Comparison of ENCODE assay signal across 8 mouse cellular contexts in the genomic region with DNA sequence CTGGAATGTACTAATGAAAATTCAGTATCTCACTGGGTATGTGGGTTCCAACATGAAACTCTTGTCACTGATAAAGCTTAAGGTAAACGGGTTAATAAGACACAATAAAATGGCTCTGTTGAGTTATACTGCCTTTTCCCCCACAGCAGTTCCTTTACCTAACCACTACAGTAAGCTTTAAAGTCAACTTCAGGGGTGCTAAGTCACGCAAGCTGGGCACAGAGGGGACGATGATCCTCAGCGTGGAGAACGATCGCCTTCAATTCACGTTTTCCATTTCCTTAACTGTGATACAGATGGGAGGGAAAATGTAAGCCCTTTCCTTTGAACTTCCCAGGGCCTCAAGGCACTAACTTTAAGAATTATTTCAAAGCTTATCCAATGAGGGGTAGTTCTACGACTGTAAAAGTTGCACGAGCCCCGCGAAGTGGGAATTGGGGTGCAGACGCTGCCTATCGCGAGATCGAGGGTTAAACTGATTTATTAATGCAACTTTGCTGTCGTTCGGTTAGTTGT. TPM values are rescaled to one million over a fixed set of nuclear protein-coding genes. Genes with fewer than 3 reads are reported as not detected.
A peak's percentile ranks its signal among the peaks of the same experiment; 100 is the strongest.
DNase-seq lines count a peak whose midpoint lies in the region; ATAC-seq and TF ChIP-seq lines count a peak whose summit lies in the region.

No protein-coding gene starts in this region.

- H3K79me3 ChIP-seq in C2C12 (ENCODE audit: low read depth): no peaks in the 10 kb centered on the region

- H3K36me3 ChIP-seq in C2C12 (ENCODE audit: control insufficient read depth, insufficient read depth): no peaks in the 10 kb centered on the region
- H3K36me3 ChIP-seq in limb, embryonic 15.5 days: no peaks in the 10 kb centered on the region
- H3K36me3 ChIP-seq in small intestine, adult 2 months (ENCODE audit: control insufficient read depth, insufficient read depth, low read length): no peaks in the 10 kb centered on the region

- peak overlapping the region; percentile 59 for H3K4me2 ChIP-seq in limb, embryonic 15.5 days

- no peaks in the 10 kb centered on the region for H3K27me3 ChIP-seq in C2C12 (ENCODE audit: control insufficient read depth, insufficient read depth, insufficient read length)
- no peaks in the 10 kb centered on the region for H3K27me3 ChIP-seq in limb, embryonic 15.5 days
- H3K27me3 ChIP-seq in small intestine, adult 2 months (ENCODE audit: control insufficient read depth, insufficient read depth, low read length): no peaks in the 10 kb centered on the region

- H3ac ChIP-seq in C2C12 (ENCODE audit: control insufficient read depth, insufficient read length, low read depth): peak overlapping the region; percentile 92

- no peak for TF ChIP-seq CTCF in C2C12 (IDR thresholded peaks at IDR 0.05; ENCODE audit: control insufficient read depth, insufficient read depth, insufficient read length)
- no peak for TF ChIP-seq CTCF in small intestine, adult 2 months (IDR thresholded peaks at IDR 0.05; ENCODE audit: extremely low read depth, insufficient read length, insufficient replicate concordance, low read depth, low read length)

- no peaks in the 10 kb centered on the region for H3K9me3 ChIP-seq in limb, embryonic 15.5 days

- peak overlapping the region; percentile 96 for H3K27ac ChIP-seq in limb, embryonic 15.5 days
- H3K27ac ChIP-seq in small intestine, adult 2 months (ENCODE audit: insufficient read depth, low read depth, low read length): peak overlapping the region; percentile 97

- DNase-seq in frontal cortex, postnatal 10 days (ENCODE audit: low spot score in 2 of 2): no peak
- DNase-seq in fibroblast of lung, adult 2 months (ENCODE audit: low read depth): peak; percentile 27
- DNase-seq in embryo, embryonic 9.5 days (ENCODE audit: extremely low spot score): no peak
- DNase-seq in gastrocnemius, postnatal 25 days: no peak

- no peaks in the 10 kb centered on the region for H3K4me1 ChIP-seq in limb, embryonic 15.5 days
- peaks cover 4% of the 10 kb centered on the region; the same call in 1 of the 2 replicates for H3K4me1 ChIP-seq in small intestine, adult 2 months (ENCODE audit: control insufficient read depth, insufficient read depth, insufficient read length, low read length)

- TF ChIP-seq POLR2A in small intestine, adult 2 months (IDR thresholded peaks at IDR 0.05; ENCODE audit: low read depth, low read length): no peak

- 1% methylated on average over 17 of the region's 17 CpGs for WGBS in limb, embryonic 15.5 days
- WGBS in small intestine, adult 2 months: under 1% methylated on average over 17 of the region's 17 CpGs

- peak overlapping the region; percentile 84 for H3K9ac ChIP-seq in limb, embryonic 15.5 days

- peak overlapping the region; percentile 43 for H3K4me3 ChIP-seq in C2C12 (ENCODE audit: insufficient read depth, poor library complexity, severe bottlenecking)
- peak overlapping the region; percentile 57 for H3K4me3 ChIP-seq in limb, embryonic 15.5 days
- peak overlapping the region; percentile 99 for H3K4me3 ChIP-seq in small intestine, adult 2 months (ENCODE audit: low read depth, low read length)

- ATAC-seq in frontal cortex, adult (ENCODE audit: low TSS enrichment): peak; percentile 14; the same call in 1 of the 2 replicates
- no peak for ATAC-seq in limb, embryonic 15.5 days (ENCODE audit: insufficient number of reproducible peaks, low FRiP score, low TSS enrichment, low read depth)

- H3K79me2 ChIP-seq in C2C12 (ENCODE audit: control insufficient read depth, insufficient read depth): no peaks in the 10 kb centered on the region

TF ChIP-seq in C2C12, 6 proteins besides CTCF, POLR2A, EP300 and RAD21:
- TF ChIP-seq MYOG (IDR thresholded peaks at IDR 0.05; ENCODE audit: control insufficient read depth, extremely low read depth, insufficient read length) (no peak), USF1 (IDR thresholded peaks at IDR 0.05; ENCODE audit: low read depth) (no peak), MAX (IDR thresholded peaks at IDR 0.05) (no peak), MYOD1 (IDR thresholded peaks at IDR 0.05; ENCODE audit: control insufficient read depth, insufficient read length, low read depth) (no peak), CEBPB (IDR thresholded peaks at IDR 0.05; ENCODE audit: low read depth) (no peak), FOSL1 (IDR thresholded peaks at IDR 0.05; ENCODE audit: insufficient read depth, low read length, poor library complexity, severe bottlenecking) (no peak)

RNA-seq across cellular contexts. Expression of a gene that starts 1.2 kb away (rescaled TPM):
- 3.6 TPM for polyA plus RNA-seq in C2C12 (2012; fragmentation: generic; extraction: Trizol)
- polyA plus RNA-seq in limb, embryonic 15.5 days (2015; fragmentation: Nextera tagmentation; extraction: Ambion mirVana): 12.5 and 19.2 TPM in 2 replicates
- 0.70 and 1.9 TPM in 2 replicates for polyA plus RNA-seq in small intestine, adult 2 months (2012; rRNA removed)
- 10 to 100 TPM; 22.3 to 22.6 TPM for total RNA-seq in gastrocnemius, postnatal 25 days (2021)

Comparison
In these comparisons a context has a peak if more than half of its experiments do, and no peak if none do; other contexts are left out.
1. H3K4me3 ChIP-seq: peak in every context shown above with its lines; median percentile 99 in small intestine, adult 2 months; 57 in limb, embryonic 15.5 days; 43 in C2C12.